Mouse (Mus musculus) retina, adult 2 months (tissue): ENCODE measurements around the gene Il21r.

Experiments
- DNase-seq: peaks from one replicate; pipeline ENCODE4 v3.0.0-alpha.2; 2012; ENCODE audit warnings: low read depth, low spot score

Il21r gene

DNA sequence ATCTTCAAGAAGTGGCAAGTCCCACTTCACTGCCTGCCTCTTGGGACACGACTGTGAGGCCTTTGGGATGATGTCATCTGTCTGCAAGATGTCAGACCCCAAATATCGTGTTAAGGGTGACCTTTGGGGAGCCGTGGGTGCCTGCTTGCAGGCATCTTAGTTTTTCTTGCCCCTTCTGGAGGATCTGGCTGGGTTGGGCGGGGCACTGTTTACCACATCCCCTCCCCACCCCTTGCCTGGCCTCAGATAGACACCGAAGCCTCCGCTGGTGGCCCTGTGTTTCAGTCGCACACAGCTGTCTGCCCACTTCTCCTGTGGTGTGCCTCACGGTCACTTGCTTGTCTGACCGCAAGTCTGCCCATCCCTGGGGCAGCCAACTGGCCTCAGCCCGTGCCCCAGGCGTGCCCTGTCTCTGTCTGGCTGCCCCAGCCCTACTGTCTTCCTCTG, at the start of gene Il21r:
Gene Il21r, plus strand, starts transcription at position 245 of the 447 bp plus-strand sequence.
- no peak for DNase-seq

DNA sequence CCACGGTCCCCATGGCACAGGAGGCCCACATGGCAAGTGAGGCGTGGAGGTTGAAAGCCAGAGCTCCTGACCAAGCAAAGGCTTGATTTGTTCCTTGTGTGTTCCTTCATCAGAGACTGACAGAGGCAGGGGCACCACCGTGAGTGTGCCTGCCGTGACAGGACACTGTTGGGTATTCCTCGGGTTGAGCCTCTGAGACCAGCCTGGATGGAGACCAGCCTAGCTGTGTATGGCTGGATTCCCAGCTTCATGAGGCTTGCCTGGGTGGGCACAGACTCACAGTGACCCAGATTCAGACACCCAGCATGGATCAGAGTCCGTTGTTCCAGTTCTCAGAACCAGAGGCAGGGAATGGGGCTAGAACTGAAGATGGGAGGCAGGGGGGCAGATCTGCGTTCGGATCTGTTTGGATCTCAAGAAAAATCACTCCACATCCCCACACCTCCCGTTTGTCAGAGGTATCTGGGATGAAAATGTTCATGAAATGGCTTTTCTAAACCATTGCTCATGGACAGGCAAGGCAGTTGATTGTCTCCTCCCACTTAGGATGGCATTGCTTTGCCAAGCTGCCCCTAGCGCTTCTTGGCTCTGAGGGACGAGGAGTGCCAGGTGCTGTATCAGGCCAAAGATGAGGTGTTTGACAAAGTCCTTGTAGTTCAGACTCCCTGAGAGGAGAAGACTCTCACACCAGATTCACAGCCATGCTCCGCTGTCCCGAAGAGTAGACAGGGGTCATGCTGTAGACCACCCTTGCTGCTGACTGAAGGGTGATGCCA, 49.4 kb upstream of the Il21r start:
- no peak for DNase-seq

DNA sequence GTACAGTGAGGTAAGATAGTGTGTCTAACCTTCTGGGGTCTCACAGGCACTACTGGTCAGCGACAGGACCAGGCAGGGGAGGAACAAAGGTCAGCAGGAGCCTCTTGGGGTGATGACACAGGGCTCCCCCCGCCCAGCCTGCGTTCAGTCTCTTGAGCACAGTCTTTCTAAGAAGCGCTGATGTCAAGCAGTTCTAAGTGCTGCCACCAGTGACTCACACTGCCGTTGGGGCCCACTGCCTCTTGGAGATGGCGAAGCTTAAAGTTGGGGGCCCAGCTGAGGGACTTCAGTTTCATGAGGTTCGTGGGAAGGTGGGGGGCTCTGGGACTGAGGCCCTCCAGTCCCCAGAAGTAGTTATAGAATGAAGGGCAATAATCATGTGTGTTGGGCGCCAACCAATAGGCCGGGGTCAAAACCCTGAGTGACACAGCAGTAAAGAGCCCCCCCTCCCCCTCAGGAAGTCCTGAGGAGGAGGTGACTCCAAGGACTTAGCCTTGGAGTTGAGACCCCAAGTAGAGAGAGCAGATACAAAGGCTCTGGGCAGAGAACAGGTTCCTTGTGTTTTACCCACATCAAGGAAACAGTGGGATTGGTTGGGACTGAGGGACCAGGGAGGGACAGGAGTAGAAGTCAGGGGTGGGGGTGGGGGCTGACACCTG, 48.6 kb upstream of the Il21r start:
- DNase-seq = no peak

DNA sequence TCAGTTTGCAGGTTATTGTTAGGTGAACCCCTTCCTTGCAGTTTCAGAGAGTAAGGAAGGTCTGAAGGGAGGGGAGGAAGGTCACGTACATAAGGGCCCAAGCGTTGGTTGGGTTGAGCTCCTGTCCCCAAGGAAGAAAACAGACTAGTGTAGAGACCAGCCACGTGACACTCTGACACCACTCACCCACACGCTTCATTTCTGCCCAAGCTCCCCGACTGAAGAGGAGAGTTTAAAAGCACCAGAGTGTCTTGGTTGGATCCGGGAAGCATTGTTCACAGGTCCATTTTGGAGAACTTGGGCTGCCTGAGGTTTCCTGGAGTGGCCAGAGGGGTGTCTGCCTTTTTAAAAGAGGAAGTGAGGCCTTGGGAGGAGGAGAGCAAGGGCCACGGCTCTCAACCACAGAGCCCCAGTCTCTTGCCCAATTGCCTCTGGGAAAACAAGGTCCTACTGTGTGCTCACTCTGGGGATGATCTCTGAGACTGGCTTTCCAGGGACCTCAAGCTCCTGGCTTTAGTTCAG, 47.8 kb upstream of the Il21r start:
- no peak for DNase-seq

DNA sequence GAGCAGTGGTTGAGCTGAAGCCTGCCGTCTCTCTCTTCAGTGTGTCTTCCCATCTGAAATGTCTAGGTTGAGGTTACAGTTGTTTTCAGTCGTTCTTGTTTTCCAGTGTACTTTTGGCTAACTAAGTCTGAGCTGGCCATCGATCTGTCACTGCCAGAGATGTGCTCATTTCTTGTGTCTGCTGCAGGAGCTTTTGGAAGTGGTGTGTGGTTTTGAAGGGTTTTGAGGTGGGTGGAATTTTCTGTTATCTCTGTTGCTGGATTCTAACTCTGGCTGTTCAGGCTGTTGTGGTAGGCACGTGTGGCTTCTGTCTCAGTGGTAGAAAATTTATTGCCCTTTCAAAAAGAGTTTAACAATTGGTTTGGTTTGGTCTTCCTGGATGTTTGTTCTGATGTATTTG, 47.1 kb upstream of the Il21r start:
- no peak for DNase-seq

- no peak for DNase-seq
These were observed 46.4 kb upstream of the Il21r start for GRCm38 (mm10) chr7:125556865-125557264.

- DNase-seq = no peak
These were observed 44.8 kb upstream of the Il21r start for GRCm38 (mm10) chr7:125558401-125558945.

DNA sequence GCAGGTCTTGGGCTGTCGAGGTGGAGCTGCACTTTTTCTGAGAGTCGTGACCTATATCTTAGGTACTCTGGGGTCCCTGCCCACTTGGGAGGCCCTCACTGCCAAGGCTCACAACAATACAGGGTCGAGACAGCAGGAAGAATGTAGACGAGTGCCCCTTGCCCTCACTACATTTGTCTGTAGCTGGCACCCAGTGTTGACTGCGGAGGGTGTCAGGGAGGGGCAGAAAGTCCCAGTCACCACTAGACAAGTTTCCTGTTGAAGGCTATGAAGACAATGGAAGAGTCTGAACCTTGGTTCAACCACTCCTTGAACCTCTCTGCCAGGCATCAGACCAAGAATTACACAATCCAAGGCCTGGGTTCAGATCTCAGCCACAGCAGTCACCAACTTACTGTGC, 44.2 kb upstream of the Il21r start:
- DNase-seq = no peak

DNA sequence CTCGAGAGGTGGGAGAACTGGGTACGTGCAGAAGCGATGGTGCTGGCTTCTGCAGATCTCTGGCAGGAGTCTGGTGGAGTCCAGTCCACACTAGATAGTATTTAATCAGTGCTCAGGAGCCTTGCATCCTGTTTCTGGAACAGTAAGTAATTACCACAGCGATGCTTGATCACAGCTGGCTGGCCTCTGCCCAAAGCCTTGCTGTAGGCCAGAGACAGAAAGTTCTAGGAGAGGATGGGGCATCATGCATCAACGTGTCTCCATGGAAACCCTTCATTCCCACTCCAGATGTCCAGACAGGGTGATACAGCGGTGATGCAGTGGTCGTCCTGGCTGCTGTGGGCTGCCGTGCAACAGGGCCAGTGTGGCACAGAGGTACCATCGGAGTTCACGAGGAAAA, 43.7 kb upstream of the Il21r start:
- DNase-seq = no peak

- DNase-seq = no peak
These were observed 43.0 kb upstream of the Il21r start for GRCm38 (mm10) chr7:125560146-125560785.

GRCm38 (mm10) chr7:125561085-125561690, 42.0 kb upstream of the Il21r start:
- no peak for DNase-seq

DNA sequence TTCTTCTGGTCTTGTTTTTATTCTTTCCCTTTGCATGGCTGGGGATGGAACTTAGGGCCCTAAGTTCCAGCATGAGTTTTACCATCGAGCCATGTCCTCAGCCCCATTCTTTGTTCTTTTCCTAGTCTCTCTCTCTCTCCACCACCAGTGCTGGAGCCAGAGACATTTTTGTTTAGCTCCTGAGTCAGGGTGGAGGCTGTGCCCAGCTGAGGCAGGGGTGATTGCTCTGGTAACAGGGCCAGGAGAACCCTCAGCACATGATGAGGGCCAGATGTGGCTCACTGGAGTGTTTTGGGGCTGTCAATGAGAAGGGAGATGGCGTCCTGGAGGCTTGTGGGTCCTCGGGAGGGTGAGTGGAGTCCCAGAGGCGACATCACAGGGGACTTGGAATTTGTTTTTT, 40.8 kb upstream of the Il21r start:
- DNase-seq = no peak

DNA sequence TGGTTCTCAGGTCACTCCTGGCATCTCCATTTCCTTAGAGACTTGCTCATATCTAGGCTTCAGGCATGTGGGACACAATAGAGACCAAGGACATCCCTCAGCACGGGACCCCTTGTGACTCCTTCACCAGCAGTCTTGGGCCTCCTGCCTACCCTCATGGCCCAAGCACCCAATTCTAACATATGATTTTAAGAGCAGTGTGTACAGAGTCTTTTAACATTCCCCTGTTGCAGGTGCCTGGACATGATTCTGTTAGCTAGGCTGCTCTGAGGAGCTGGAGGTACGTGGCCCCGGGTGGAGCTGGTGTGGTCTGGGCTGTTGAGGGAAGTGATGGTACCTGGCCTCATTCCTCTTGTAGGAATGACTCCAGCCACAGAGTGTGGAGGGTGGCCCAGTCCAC, 40.1 kb upstream of the Il21r start:
- DNase-seq = no peak

GRCm38 (mm10) chr7:125564316-125565024, 38.8 kb upstream of the Il21r start:
- no peak for DNase-seq

DNA sequence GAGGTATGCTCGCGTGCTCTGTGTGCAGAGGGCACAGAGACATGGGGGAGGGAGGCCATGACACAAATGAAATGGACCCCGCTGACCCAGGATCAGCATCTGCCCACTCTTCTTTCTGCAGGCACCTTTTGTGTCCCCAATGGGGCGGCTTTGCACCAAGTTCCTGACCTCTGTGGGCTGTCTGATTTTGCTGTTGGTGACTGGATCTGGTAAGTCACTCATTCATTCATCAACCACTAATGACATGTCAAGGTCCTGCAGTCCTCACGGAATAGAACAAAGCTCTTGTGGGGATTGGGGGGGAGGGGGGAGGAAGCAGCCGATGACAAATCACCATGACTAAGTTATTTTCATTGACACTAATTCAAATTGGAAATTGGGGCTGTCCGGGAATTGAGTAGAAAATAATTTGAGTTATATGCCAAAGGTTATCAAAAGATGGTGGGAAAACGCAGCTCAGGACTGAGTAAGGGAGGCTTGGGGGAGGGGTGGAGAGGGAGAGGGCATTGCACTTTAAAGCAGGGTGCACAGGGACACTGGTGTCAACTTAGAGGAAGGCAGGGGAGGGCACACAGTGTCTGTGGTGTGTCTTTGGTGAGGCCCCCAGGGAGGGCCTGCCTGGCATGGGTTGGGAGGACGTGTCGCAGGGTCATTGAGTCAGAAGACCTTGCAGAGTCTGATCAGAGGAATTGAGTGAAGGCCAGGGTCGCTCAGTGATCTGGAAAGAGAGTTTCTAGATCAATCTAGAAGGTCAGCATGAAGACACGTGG, 37.5 kb upstream of the Il21r start:
- DNase-seq = no peak

GRCm38 (mm10) chr7:125566420-125566819, 36.8 kb upstream of the Il21r start:
- no peak for DNase-seq

DNA sequence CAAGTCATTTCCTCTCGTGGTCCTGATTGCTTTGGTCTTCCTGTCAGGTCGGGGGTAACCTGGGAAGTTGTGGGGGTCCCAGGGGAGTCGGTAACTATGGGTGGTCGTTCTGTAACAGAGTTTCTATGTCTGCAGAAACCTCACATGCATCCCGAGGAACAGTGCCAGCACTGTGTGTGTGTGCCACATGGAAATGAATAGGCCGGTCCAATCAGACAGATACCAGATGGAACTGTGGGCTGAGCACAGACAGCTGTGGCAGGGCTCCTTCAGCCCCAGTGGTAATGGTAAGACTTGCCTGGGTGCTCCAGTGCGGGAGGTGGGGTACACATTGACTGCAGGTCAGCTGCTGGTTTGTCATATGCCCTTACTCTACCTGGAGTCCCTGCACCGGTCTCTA, 34.3 kb upstream of the Il21r start:
- no peak for DNase-seq

DNA sequence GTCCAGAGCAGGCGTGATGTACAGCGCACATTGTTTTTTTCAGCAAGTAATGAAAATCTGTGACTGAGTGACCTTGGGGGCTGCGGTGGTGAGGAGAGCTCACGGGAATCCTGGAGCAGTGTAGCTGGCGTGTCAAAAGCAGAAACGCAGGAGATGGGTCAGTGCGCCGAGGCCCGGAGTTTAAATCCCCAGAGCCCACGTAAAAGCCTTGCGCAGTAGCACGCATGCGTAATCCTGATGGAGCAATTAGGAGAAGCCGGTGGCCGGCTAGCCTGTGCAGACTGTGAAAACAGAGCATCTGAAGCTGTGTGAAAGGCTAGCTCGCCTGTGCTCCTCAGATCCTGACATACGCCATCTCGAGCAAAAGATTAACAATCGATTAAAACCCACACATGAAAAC, 31.3 kb upstream of the Il21r start:
- peak; percentile 34 for DNase-seq

- no peak for DNase-seq
These were observed 30.5 kb upstream of the Il21r start for GRCm38 (mm10) chr7:125572737-125573136.

- no peak for DNase-seq
These were observed 29.4 kb upstream of the Il21r start for GRCm38 (mm10) chr7:125573849-125574248.
